Mouse (Mus musculus): ENCODE results near the gene Tab3.

Gene Tab3

DNA sequence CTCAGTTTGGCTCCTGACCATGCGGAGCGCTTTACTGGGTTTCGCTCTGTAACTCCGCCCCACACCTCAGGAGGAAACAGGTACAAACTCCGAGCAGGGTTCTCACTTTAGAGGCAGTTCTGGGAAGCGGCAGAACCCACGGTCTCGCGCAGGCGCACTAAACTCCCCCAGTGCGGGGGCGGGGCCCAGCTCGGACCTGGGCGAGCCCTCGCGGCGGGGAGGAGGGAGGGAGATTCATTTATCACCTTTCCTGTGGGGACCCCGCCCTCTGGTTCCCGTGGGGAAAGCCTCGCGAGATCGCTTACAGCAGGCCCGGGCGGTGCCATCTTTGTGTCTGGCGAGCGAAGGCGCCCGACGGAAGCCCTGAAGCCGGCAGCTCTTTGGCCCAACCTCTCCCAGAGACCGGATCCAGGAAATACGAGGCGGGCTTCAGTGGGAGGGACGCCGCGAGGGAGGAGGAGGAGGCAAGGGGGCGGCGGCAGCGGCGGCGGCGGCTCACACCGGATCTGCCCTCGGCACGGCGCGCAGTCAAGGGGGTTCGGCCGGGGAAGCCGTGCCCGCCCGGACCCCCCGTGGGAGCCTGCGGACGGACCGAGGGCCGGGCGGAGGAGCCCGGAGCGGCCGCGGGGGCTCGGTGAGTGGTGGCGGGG lies at the start of gene Tab3:
Gene Tab3, plus strand, starts transcription at position 491 of the 650 bp plus-strand sequence.
- DNase-seq = peak; percentile 81

DNA sequence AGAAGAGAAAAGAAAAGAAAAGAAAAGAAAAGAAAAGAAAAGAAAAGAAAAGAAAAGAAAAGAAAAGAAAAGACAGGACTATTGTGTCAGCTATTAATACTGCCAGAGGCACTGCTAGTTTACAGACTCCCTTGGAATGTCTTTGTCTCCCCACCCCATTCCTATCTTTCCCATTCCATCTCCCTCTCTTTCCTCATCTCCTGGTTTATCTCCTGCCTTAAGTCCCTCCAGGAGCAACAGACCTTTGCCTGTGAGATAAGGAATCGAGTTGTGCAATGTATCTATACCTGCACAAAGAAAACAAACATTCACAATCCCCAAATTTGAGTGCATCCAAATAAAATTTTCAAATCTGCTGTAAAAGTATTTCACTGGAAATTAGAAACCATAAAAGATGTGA lies 48.3 kb upstream of the Tab3 start:
- DNase-seq = no peak

DNA sequence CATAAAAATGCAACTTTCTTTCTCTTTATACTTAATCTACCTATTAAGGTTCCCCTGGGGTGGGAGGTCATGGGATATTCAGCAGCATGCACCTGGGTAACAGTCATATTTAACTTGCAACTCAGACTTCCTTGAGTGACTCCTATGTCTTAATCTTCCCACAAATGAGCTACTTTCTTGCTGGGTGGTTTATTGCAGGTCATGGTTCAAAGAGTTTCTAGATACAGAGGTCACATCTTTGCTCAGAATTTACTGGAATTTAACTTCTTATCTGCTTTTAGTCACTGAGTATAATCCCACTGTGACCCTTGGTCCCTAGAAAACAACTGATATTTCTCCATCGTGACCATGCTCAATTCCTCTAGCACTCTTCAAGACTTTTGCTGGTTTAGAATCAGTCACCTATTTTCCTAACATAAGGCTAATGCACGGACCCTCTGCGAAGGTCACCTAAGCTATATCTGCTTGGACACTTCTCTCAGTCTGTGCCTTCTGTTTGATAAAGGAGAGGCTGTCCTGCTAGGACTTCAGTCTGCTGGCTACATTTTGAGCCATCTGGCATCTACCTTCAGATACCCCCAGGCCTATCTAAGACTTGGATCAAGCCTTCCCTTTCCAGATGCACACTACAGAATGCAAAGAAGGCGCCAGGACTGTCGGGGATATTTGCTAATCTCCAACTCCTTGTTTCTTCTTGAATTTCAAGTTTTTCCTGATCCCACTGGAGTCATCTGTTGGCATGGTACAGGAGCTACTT lies 47.4 kb upstream of the Tab3 start:
- DNase-seq = no peak

DNA sequence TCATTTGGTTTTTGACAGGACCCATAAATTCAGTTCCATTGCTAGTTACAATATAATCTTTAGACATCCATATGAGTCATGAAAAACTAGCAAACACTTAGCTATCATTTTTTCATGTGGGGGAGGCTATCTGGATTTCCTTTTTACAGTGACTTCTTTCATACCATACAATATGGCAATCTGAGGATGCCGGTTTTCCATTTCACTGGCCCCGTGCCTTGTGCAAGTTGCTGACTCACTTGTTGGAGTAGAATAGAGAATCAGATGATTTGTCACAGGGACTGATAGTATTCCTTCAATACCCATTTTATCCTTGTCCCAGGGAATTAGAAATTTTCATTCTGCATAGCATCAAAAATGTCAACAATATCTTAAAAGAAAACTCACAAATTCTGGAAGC lies 14.9 kb upstream of the Tab3 start:
- DNase-seq = no peak

DNA sequence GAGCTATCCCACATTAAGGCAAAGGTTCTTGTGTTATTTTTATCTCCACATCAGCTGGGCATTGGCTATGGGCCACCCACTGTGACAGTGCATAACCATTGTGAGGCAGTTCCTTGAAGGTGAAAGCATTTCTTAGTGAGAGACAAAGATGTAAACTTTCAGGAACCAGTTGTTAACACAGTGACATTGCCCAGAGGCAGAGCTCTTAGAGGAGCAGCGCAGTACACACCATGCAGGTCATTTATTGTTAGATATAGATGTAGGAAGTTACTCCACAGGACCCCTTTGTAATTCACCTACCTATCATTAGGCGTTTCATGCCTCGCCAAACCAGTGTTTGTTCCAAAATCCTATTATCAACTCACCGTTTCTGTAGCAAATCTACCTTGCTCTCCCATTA lies 7.6 kb upstream of the Tab3 start:
- no peak for DNase-seq

DNA sequence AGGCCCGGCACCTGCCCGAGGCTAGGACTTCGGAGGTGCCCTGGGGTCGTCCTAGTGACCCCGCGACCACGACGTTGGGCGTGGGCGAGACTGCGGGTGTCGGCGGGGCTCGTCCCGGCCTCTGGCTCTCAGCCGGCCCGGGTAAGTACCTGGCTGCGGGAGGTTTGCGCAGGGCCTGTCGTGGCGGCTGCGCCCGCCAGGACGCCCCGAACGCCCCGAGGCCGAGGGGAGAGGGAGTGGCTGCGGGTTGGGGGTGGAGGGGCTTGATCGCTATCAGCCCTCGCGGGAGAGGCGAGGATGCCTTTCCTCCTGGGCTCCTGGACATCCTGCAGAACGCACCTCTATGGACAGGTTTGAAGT lies 340 bp downstream of the Tab3 start:
- peak; percentile 8 for DNase-seq

DNA sequence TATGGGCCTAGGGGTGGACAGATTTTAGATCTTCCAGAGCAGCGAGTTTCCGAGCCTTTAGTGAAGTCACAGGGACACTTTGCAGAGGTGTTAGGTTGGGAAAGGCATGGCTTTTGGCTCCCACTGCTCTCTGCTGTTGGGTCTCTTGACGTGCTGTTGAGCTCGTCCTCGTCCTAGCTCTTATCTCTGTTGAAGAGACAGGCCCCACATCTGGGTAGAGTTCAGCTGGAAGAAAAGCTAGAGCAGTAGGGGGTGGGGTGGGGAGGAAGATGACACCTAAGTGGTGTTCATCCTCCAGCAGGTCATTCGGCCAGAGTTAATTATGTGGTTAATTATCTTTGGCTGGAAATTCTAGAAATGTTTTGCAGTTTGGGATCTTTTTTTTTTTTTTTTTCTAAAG lies 2.5 kb downstream of the Tab3 start:
- no peak for DNase-seq

DNA sequence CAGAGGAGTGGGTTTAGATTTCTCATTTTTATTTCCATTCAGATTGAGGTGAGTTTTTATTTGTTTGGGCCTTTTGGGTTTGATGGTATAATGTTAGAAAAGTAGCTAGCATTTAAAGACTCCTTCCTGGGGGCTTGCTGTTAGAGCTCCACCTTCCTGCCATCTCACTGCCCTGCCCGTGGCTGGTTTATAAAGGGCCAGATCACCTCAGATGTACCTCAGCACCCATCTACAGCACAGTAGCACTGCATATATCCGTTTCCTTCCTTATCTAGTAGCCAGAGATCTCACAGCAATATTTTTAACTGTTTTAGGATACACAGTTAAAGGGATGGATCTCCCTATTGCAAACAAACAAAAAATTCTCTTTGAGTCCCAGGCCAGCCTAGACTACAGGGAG lies 6.9 kb downstream of the Tab3 start:
- DNase-seq = no peak

DNA sequence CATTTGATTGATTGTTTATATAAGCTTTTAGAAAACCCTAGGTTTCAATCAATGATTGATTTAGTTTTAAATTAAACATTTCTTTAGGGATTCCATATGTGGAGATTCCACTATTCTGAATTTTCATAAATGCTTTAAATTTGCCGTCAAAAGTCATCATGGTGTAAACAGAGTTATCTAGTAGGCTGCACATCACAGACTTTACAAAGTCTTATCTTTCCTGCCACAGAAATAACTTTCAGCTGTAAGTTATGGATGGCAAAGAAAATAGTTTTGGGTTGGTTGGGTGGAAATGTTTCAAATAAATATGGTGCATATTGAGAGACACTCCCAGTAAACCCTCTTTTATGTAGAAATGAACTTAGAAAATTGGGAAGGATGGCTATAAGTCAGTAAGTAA lies 8.7 kb downstream of the Tab3 start:
- DNase-seq = no peak

DNA sequence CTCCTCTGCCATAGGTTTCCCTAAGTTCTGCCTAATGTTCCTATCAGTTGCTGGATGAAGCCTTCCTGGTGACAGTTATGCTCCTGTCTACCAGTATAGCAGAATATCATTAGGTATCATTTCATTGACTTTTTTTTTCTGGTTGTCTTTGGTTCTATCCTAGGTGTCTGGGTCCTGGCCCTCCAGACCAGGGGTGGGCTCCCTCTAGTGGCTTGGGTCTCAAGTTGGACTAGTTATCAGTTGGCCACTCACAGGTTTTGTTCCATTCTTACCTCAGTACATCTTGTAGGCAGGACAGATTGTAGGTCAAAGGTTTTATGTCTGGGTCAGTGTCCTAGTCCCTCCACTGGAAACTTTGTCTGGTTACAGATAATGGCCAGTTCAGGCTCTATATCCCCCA lies 11.8 kb downstream of the Tab3 start:
- no peak for DNase-seq

DNA sequence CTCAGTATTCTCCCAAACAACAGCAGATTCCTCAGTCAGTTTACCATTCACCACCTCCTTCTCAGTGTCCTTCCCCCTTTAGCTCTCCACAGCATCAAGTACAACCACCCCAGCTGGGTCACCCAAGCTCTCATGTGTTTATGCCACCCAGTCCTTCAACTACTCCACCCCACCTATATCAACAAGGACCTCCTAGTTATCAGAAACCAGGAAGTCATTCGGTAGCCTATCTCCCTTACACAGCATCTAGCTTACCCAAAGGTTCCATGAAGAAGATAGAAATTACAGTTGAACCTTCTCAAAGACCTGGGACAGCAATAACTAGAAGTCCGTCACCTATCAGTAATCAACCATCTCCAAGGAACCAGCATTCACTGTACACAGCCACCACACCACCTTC lies 40.9 kb downstream of the Tab3 start:
- no peak for DNase-seq

DNA sequence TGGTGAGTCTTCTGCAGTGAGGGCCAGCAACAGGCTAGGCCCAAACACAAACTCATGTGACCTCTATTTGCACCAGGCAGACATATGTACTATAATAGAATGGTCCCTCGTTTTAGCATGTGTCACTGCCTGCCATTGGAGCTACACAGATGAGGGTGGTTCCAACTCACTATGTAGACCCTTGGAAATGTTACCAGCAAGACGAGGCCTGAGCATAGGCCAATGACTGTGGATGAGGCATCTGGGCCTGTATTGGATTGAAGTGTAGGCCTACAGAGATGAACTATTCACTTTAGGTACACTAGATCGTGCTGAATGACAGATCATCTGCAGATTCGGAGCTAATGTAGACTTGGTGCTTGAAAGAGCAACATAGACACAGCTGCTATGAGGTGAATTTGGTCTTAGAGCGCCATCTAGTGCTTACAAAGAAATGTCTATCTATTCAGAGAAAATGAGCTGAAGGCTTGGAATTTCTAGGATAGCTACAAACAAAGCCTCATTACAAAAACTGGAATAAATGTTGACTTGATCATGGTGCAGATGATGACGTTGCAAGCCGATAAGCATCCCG lies 72.5 kb downstream of the Tab3 start:
- no peak for DNase-seq

DNA sequence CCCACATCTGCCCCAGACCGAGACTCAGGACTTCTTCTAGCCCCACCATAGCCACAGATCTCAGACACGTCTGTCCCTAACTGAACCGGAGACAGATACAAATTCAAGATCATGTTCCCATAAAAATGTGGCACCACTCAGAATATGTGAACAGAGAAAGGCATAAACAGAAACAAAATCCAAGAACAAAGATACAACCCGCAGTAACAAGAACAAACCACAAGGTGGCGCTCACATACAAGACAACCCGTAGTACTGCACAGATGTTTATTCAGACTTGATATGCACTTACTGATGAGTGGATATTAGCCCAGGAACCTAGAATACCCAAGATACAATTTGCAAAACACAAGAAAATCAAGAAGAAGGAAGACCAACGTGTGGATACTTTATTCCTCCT lies 103.0 kb downstream of the Tab3 start:
- peak; percentile 6 for DNase-seq

DNA sequence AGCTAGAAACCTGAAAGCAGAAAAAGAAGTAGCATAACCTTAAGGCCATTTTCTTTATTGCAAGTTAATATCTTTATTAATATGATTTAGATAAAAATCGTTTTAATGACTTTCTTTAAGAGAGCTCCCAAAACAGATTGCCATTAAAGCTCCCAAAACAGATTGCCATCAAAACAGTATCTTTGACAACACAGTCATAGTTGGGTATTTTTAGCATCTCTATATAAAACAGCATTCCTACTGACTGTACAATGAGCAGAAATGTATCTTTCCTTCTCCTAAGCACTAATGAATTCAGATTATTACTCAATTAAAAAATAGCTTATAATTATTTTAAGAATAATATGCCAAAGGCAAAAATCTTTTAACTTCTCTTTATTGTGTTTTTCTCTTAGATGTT lies 108.3 kb downstream of the Tab3 start:
- DNase-seq = no peak

DNA sequence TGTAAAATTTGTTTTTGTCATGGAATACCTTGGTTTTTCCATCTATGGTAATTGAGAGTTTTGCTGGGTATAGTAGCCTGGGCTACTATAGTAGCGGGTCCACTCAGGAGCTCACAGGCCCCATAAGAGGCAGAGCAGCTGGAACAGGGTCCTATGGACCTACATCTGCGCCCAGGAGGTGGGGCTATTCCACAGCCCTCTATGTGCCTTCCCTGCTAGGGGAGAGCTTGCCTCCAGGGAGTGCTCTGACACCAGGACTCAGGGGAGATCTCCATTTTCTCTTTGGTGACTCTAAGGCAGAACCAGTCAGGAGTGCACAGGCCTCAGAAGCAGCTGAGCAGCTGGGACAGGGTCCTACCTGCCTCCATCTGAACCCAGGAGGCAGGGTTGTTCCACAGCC lies 109.9 kb downstream of the Tab3 start:
- DNase-seq = no peak
